Mouse (Mus musculus) cerebellum, adult 2 months (tissue): ENCODE measurements around the gene Gm1043. TPM values are rescaled to one million over a fixed set of nuclear protein-coding genes. Genes with fewer than 3 reads are reported as not detected.

Source experiments
- DNase-seq, 2 experiments: peaks; one replicate each; pipeline ENCODE4 v3.0.0; 2021
- H3K27ac ChIP-seq: fragments of 200-500 bp; 2 replicates; pipeline ENCODE4 v1.5.1; 2012; ENCODE audit warnings: low read length, control low read depth, inconsistent platforms; ENCODE audit not compliant: insufficient read depth
- H3K27me3 ChIP-seq: fragments of 200-500 bp; 2 replicates; pipeline ENCODE4 v1.6.1; 2012; ENCODE audit warnings: inconsistent platforms, mild to moderate bottlenecking, low read length, moderate library complexity; ENCODE audit not compliant: control insufficient read depth, insufficient read depth
- H3K4me1 ChIP-seq: fragments of 200-500 bp; 2 replicates; pipeline ENCODE4 v1.6.1; 2011; ENCODE audit warnings: low read length; ENCODE audit not compliant: control insufficient read depth, insufficient read depth
- H3K4me3 ChIP-seq: fragments of 200-500 bp; replicated peaks from 2 replicates; pipeline ENCODE3; 2011; ENCODE audit warnings: mild to moderate bottlenecking, low read depth, low read length, control low read depth; ENCODE audit not compliant: insufficient read depth
- CTCF ChIP-seq: fragments of 200-500 bp; IDR thresholded peaks from 2 replicates; pipeline ENCODE4 v1.5.1; 2011; ENCODE audit warnings: low read depth, mild to moderate bottlenecking, control low read depth, low read length, moderate library complexity, borderline replicate concordance; ENCODE audit not compliant: insufficient read depth
- POLR2A ChIP-seq: fragments of 200-500 bp; IDR thresholded peaks from 2 replicates; pipeline ENCODE4 v1.6.1; 2011; ENCODE audit warnings: low read length, control low read depth, borderline replicate concordance; ENCODE audit not compliant: insufficient read depth
- WGBS: fragments of 180-500 bp; shearing (Covaris S2); methylation state at CpG from one replicate; pipeline ENCODE4 v1.1.7; 2018; 5-methylcytosine and 5-hydroxymethylcytosine counted together
- polyA plus RNA-seq: library from polyadenylated mRNA; depleted of rRNA; stranded (reverse); fragments of >200 nt; gene quantifications from 2 replicates; pipeline ENCODE4 v1.2.3, GENCODE M21; 2012

Gm1043 gene
- polyA plus RNA-seq, 1 experiment, result 6.0 TPM

DNA sequence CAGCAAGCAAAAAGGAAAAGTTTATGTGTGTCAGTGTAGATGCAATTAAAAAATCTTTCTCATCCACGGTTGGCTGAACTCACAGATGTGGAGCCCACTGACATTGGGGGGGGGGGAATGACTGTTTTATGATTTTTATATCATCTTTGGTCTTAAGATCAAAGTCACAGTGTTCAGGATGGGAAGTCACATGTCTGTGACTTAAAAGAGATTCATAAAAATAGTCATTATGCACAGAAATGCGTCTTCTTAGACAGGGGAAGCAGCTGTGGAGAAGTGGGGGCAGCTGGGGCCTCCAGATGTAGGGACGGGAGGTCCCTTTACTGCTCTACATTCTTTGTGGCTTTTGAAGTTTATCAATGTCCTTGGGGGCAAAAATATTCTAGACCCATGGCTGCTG lies 28.7 kb upstream of the Gm1043 start:
- no peak for DNase-seq
- no peaks in the 10 kb centered on the region for H3K27me3 ChIP-seq
- no peak overlapping the region for H3K4me3 ChIP-seq
- no peak for TF ChIP-seq POLR2A
- no peak for TF ChIP-seq CTCF
- WGBS, result 91% methylated on average over 3 of the region's 3 CpGs
- H3K27ac ChIP-seq, result no peak overlapping the region
- H3K4me1 ChIP-seq, result peaks cover 6% of the 10 kb centered on the region

DNA sequence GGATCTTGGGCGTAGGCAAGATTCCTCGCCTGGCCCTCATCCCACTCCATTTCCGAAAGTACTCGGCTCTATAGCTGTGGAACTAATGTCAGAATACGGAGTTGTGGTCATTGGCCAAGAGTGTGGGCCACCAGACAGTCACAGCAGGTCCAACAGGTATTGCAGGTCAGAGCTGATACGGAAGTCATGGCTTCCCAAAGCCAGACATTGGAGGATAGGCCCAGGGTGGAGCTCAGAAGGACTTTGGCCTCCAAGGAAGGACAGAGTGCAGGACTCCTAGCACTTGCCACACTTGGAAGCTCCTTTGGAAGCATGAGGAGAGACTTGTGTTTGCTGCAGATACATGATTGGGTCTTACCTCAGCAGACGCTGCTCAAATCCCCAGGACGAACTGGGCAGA lies 23.6 kb upstream of the Gm1043 start:
- Histone ChIP-seq H3K27ac (no peak overlapping the region), H3K4me3 (no peak overlapping the region), H3K4me1 (peaks cover 8% of the 10 kb centered on the region; the same call in 1 of the 2 replicates), H3K27me3 (no peaks in the 10 kb centered on the region)
- TF ChIP-seq CTCF (no peak), POLR2A (no peak)
- DNase-seq, result no peak
- WGBS, result 89% methylated on average over 8 of the region's 8 CpGs

DNA sequence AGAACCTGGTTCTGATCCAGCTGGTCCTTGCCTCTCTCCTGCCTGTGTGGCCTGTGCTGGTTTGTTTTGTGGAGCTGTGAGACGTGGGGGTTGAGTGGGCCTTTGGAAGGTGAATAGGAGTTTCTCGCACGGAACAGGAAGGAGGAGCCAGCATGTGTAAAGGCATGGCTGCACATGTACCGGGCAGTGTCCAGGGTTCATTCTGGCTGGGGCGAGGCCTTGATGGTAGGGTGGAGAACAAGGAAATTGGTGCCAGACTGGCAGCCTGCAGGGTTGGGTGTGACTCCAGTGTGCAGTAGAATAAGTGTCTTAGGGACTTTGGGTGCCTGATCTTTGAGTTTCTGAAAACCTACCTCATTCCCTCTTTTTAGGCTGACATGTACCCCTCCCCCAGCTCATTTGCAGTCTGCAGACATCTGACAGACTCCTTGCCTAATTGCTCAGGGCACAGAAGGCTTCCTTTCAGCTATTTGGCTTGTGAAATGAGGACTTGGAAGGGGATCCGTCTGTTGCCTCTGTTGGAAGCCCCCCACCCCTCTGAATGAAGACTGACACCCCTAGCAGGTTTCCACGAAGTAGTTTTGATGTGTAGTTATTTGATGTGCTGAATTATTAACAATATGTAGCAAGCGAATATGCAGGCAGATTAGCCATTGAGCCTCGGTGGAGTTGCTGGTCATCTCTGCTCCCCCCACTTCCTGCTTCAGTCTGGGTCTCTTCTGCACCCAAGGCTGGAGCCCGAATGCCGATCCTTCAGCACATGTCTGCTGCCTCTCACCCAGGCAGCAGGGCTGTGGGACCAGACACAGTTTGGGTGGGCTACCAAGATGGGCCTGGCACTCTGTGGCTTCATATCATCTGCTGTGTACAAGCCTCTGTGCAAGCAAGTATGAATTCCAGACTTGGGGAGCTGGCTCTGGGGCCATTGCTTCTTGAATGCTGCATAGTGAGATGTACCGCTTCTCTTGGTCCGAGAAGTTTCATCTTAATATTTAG lies 20.4 kb upstream of the Gm1043 start:
- no peak overlapping the region for H3K4me3 ChIP-seq
- peaks cover 8% of the 10 kb centered on the region; the same call in 1 of the 2 replicates for H3K4me1 ChIP-seq
- TF ChIP-seq POLR2A, result no peak
- TF ChIP-seq CTCF, result no peak
- WGBS, result 56% methylated on average over 13 of the region's 13 CpGs
- no peak for DNase-seq
- no peak overlapping the region for H3K27ac ChIP-seq
- no peaks in the 10 kb centered on the region for H3K27me3 ChIP-seq

DNA sequence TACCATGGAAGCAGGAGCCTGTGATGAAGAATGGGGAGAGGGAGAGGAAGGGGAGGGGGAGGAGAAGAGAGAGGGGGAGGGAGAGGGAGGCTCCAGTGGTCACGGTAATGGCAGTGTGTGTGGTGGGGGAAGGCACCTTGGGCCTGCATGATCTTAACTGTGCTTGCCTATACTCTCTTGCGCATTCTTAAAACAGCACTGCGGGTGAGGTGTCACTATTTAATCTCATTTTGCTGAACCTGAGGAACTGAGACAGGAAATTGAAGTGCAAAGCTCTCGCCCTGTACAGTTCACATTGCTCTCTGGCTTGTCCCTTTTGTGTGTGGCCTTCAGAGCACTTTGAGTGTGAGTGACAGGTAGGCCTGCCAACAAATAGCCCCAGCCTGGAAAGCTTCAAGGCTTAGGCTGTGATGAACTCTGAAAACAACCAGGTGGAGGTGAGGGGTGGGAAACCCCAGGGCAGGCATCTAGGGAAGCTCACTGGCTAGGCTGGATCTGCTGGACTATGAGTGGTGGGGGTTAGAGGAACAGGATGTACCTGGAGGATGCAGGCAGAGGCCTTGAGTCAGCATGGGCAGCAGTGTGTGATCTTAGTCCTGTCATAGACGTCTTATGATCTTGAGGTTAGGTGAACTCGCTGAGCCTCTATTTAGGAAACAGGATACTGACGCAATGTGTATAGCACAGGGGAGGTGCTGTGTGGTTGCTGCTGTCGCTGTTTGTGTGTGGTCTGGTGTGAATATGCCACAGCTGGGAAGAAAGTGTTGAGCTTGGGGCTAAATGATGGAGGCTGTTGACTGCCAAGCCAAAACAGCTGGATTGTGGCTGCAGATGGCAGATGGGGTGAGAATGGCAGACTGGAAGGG lies 18.2 kb upstream of the Gm1043 start:
- no peak for DNase-seq
- Histone ChIP-seq H3K4me1 (0 out of 2 replicates have a peak, but pooled peaks cover 4% of the 10 kb centered on the region), H3K27ac (no peak overlapping the region), H3K4me3 (no peak overlapping the region), H3K27me3 (no peaks in the 10 kb centered on the region)
- 89% methylated on average over 8 of the region's 8 CpGs for WGBS
- no peak for TF ChIP-seq CTCF
- TF ChIP-seq POLR2A, result no peak

DNA sequence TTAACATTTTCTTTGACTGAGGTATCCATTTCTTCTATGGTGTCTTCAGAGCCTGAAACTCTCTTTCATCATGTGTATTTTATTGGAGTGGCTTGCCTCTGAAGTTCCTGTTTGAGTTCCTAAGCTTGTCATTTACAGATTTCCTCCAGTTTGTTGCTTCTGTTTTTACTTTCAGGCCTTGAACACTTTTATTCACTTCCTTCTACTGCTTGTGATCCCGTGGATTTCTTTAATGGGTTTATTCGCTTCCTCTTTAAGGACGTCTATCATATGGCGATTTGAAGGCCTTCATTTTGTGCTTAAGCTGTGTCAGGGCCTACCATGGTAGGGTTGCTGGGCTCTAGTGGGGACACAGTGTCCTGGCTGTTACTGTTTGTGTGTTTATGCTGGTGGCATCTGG lies 11.5 kb upstream of the Gm1043 start:
- peaks cover 5% of the 10 kb centered on the region; the same call in 1 of the 2 replicates for H3K4me1 ChIP-seq
- DNase-seq, result no peak
- 94% methylated on average over 4 of the region's 4 CpGs for WGBS
- no peaks in the 10 kb centered on the region for H3K27me3 ChIP-seq
- TF ChIP-seq CTCF (no peak), POLR2A (no peak)
- no peak overlapping the region for H3K4me3 ChIP-seq
- H3K27ac ChIP-seq, result no peak overlapping the region

DNA sequence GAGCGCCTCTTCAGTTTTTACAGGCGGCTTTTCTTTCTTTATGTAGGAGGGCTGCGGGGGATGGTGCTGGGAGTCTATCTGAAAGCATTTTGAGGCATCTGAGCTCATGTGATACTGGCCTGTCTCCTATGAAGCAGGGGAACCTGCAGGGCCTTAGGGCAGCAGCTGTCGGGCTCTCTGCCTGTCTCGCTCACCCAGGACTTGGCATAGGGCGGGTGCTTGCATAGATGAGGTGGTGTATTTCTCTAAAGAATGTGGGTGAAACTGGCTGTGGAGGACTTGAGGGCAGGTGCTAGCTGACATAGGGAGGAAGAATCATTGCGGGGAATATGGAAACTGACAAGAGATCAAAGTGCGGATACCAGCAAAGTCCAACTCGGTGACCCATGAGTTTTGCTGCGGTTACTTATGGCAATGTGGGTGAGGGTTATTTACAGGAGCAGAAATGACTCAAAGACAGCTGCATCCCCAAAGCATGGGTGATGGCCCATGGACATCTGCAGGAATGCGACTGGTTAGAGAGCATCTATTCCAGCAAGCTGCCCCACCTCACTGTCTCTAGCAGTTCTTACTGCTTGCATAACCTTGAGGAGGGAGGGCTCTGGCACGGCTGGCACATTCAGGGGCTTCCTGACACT lies 8.4 kb upstream of the Gm1043 start:
- Histone ChIP-seq H3K27me3 (no peaks in the 10 kb centered on the region), H3K4me3 (no peak overlapping the region), H3K4me1 (peaks cover 5% of the 10 kb centered on the region; the same call in 1 of the 2 replicates), H3K27ac (no peak overlapping the region)
- no peak for DNase-seq
- WGBS, result 55% methylated on average over 12 of the region's 12 CpGs
- TF ChIP-seq POLR2A, result no peak
- TF ChIP-seq CTCF, result no peak

DNA sequence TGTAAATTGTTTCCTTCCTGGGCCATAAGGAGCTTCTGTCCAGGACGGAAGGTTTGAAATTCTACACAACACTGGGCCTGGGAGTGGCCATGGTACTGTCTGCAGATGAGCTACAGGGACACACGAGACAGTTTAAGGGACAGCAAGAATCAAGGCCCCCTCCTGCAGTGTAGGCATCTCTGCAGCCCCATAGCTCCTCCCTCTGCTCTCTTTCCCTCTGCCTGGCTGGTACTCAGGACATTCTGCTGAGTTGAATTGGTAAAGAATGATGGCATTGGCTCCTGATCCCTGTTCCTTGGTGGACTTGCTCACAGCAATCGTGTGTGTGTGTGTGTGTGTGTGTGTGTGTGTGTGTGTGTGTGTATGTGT lies 7.9 kb upstream of the Gm1043 start:
- no peak for DNase-seq
- Histone ChIP-seq H3K4me1 (peaks cover 5% of the 10 kb centered on the region; the same call in 1 of the 2 replicates), H3K27me3 (no peaks in the 10 kb centered on the region), H3K4me3 (no peak overlapping the region), H3K27ac (no peak overlapping the region)
- WGBS, result 51% methylated on average over 3 of the region's 3 CpGs
- TF ChIP-seq CTCF, result no peak
- no peak for TF ChIP-seq POLR2A
